Mouse (Mus musculus) olfactory bulb, adult 2 months (tissue): ENCODE results near the gene Orai3.

Experiments used
- CTCF ChIP-seq: fragments of 200-500 bp; IDR thresholded peaks from 2 replicates; pipeline ENCODE4 v1.5.1; 2012; ENCODE audit warnings: low read depth, mild to moderate bottlenecking, low read length, moderate library complexity; ENCODE audit not compliant: insufficient read depth
- POLR2A ChIP-seq: fragments of 200-500 bp; IDR thresholded peaks from 2 replicates; pipeline ENCODE4 v1.6.1; 2012; ENCODE audit warnings: mild to moderate bottlenecking, low read depth, low read length, moderate library complexity; ENCODE audit not compliant: insufficient read depth

GRCm38 (mm10) chr7:127778350-127778749, 8.7 kb downstream of the Orai3 start:
- TF ChIP-seq POLR2A = no peak
- TF ChIP-seq CTCF = no peak
